Mouse (Mus musculus): ENCODE results near the gene Wars2. TPM values are rescaled to one million over a fixed set of nuclear protein-coding genes. Genes with fewer than 3 reads are reported as not detected.

Gene Wars2
- polyA plus RNA-seq, 1 experiment from 2014 or later, result 6.1 TPM

DNA sequence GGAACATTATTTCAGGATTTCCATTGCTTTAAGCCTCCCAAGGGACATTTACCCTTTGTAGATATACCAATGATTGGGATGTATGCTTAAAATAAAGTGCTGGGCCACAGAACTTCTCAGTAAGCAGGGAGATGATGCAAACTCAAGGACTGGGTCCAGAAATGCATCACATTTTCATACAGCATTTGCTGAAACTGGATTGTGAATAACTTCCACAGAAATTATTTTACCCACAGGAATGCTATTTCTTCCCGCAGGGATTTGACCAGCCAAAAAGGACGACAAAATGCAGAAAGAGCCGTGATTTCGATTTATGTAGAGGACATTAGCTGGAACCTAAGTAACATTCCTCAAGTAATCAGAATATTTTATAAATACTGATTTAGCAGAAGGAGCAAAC, 7.0 kb upstream of the Wars2 start:
- Histone ChIP-seq H3K4me2 (no peak overlapping the region), H3K27me3 (ENCODE audit: control insufficient read depth, insufficient read depth, low read length) (no peaks in the 10 kb centered on the region), H3K9me3 (ENCODE audit: control insufficient read depth, low read length) (no peaks in the 10 kb centered on the region), H3K4me3 (ENCODE audit: low read depth, low read length) (no peak overlapping the region), H3K36me3 (ENCODE audit: control insufficient read depth, insufficient read depth, low read length) (no peaks in the 10 kb centered on the region), H3K27ac (ENCODE audit: low read depth, low read length) (no peak overlapping the region), H3K9ac (ENCODE audit: low read length) (no peak overlapping the region), H3K4me1 (ENCODE audit: control insufficient read depth, insufficient read depth, low read length) (no peaks in the 10 kb centered on the region)
- 93% methylated on average over 4 of the region's 4 CpGs for WGBS
- DNase-seq (ENCODE audit: low spot score, missing footprints) (peak; percentile 33), ATAC-seq (ENCODE audit: low FRiP score) (no peak)

DNA sequence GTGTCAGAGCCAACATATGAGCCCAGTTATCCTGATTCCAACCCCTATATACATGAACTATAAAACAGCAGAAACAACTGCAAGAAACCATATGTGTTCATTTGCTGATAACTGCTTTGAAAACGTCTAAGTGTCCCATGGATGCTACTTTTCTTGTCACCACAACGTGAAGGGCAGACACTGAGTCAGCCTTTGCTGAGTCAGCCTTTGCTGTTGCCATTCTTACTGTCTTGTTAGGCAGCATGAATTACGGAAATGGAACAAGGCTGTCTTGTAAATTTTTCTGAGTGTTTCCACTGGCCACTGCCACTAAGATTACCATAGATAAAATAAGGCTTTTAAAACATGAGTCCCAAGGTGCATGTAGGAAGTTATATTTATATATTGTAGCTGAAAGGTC, 7.0 kb downstream of the Wars2 start:
- WGBS, result 78% methylated on average over 3 of the region's 3 CpGs
- H3K4me1 ChIP-seq (ENCODE audit: control insufficient read depth, insufficient read depth, low read length), result no peaks in the 10 kb centered on the region
- DNase-seq (ENCODE audit: low spot score, missing footprints), result peak; percentile 57

DNA sequence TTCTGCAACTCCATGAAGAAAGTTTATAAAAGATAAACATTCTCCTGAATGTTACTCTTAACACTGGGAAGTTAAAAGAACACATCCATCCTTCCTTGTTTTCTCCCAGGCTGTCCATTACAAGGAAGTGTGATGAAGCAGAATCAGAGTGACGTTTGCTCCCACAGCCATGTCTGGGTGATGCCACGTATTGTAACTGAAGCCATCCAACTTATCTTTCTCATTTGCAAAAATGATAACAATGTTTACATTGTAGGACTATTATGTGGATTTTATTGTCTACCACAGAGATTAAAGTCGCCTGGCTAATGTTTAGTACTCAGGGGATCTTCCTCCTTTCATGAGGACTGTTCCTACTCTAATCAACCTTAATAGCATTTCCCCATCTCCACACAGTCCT, 8.2 kb downstream of the Wars2 start:
- ATAC-seq (ENCODE audit: low FRiP score) (no peak), DNase-seq (ENCODE audit: low spot score, missing footprints) (peak; percentile 47)
- Histone ChIP-seq H3K27me3 (ENCODE audit: control insufficient read depth, insufficient read depth, low read length) (no peaks in the 10 kb centered on the region), H3K4me3 (ENCODE audit: low read depth, low read length) (no peak overlapping the region), H3K36me3 (ENCODE audit: control insufficient read depth, insufficient read depth, low read length) (no peaks in the 10 kb centered on the region), H3K4me1 (ENCODE audit: control insufficient read depth, insufficient read depth, low read length) (no peaks in the 10 kb centered on the region), H3K9ac (ENCODE audit: low read length) (no peak overlapping the region), H3K27ac (ENCODE audit: low read depth, low read length) (no peak overlapping the region), H3K9me3 (ENCODE audit: control insufficient read depth, low read length) (no peaks in the 10 kb centered on the region), H3K4me2 (no peak overlapping the region)
- 78% methylated on average over 3 of the region's 3 CpGs for WGBS

More for the DNA sequence above, 7.0 kb downstream of the Wars2 start:
- Histone ChIP-seq H3K27me3 (ENCODE audit: control insufficient read depth, insufficient read depth, low read length) (no peaks in the 10 kb centered on the region), H3K4me2 (no peak overlapping the region), H3K27ac (ENCODE audit: low read depth, low read length) (no peak overlapping the region), H3K9me3 (ENCODE audit: control insufficient read depth, low read length) (no peaks in the 10 kb centered on the region), H3K36me3 (ENCODE audit: control insufficient read depth, insufficient read depth, low read length) (no peaks in the 10 kb centered on the region), H3K9ac (ENCODE audit: low read length) (no peak overlapping the region), H3K4me3 (ENCODE audit: low read depth, low read length) (no peak overlapping the region)
- ATAC-seq (ENCODE audit: low FRiP score), result no peak

DNA sequence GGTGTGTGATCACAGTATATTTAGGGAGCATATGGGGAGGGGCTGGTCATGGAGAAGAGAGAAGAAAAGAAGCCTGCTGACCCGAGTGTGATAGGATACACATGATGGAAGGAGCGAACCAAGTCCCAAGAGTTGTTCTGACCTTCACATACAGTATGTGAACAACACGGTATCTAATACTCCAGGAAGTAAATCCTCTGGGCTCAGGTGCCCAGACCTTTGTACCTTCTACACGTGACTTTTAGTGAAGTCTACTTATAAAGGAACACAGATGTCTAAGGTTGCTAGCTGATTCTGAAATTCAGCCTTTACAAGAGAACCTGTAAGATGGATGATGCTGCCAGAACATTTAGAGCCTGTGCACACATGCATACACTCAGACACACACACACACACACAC, 15.4 kb downstream of the Wars2 start:
- ATAC-seq (ENCODE audit: low FRiP score), result no peak
- no peak overlapping the region for H3K4me2 ChIP-seq

DNA sequence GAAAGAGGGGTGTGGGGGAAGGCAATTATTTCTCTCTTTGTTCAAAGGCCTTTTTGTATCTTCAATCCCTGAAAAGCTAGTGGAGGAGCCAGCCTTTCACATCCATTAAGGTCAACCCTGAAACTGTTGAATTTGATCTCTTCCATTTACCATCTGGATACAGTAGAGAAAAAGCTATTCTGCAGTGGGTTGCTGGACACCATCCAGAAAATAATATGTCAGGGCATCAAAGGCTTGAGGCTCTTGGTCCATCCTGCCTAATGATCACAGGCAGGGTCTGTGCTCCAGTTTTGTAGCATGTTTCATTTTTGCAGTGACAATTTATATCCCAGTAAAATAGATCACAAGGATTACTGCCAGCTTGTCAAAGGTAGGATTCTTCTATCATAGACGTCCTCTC, 16.1 kb downstream of the Wars2 start:
- H3K4me3 ChIP-seq (ENCODE audit: low read depth, low read length), result no peak overlapping the region
- DNase-seq (ENCODE audit: low spot score, missing footprints), result no peak
- no peak overlapping the region for H3K27ac ChIP-seq (ENCODE audit: low read depth, low read length)
- no peaks in the 10 kb centered on the region for H3K27me3 ChIP-seq (ENCODE audit: control insufficient read depth, insufficient read depth, low read length)
- no peaks in the 10 kb centered on the region for H3K36me3 ChIP-seq (ENCODE audit: control insufficient read depth, insufficient read depth, low read length)
- no peak overlapping the region for H3K9ac ChIP-seq (ENCODE audit: low read length)
- no peak for ATAC-seq (ENCODE audit: low FRiP score)
- no peak overlapping the region for H3K4me2 ChIP-seq
- 57% methylated on average over 1 of the region's 1 CpGs for WGBS
- H3K4me1 ChIP-seq (ENCODE audit: control insufficient read depth, insufficient read depth, low read length), result no peaks in the 10 kb centered on the region
- H3K9me3 ChIP-seq (ENCODE audit: control insufficient read depth, low read length), result no peaks in the 10 kb centered on the region; the same call in 1 of the 2 replicates

More for the DNA sequence above, 15.4 kb downstream of the Wars2 start:
- Histone ChIP-seq H3K27ac (ENCODE audit: low read depth, low read length) (no peak overlapping the region), H3K4me3 (ENCODE audit: low read depth, low read length) (no peak overlapping the region), H3K36me3 (ENCODE audit: control insufficient read depth, insufficient read depth, low read length) (no peaks in the 10 kb centered on the region), H3K9ac (ENCODE audit: low read length) (no peak overlapping the region), H3K4me1 (ENCODE audit: control insufficient read depth, insufficient read depth, low read length) (no peaks in the 10 kb centered on the region), H3K27me3 (ENCODE audit: control insufficient read depth, insufficient read depth, low read length) (no peaks in the 10 kb centered on the region), H3K9me3 (ENCODE audit: control insufficient read depth, low read length) (no peaks in the 10 kb centered on the region; the same call in 1 of the 2 replicates)
- WGBS, result 85% methylated on average over 4 of the region's 4 CpGs
- peak; percentile 57 for DNase-seq (ENCODE audit: low spot score, missing footprints)

DNA sequence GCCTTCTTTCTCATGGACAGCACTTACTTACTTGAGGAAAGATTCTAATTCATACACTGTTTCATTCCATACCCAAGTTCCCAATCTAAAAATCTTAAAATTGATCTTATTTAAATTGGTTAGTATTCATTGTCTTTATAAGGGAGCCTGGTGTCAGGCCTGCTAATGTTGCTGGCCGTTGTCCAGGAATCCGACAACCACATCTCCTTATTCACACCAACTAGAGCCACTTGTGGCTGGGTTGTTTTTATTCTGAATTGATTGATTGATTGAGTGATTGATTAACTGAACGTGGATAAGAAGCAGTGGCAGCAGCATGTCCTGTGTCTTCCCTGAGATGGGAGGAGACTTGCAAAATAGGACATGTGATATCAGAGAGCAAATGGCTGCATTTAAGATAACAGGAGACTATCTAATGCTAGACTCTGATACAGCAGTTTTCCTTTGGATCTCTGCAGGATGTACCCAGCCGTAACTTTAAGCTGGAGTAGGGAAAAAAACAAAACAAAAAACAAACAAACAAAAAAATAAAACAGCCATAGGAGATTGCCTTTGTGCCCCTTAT, 16.7 kb downstream of the Wars2 start:
- Histone ChIP-seq H3K4me2 (no peak overlapping the region), H3K36me3 (ENCODE audit: control insufficient read depth, insufficient read depth, low read length) (no peaks in the 10 kb centered on the region), H3K9me3 (ENCODE audit: control insufficient read depth, low read length) (no peaks in the 10 kb centered on the region; the same call in 1 of the 2 replicates), H3K27me3 (ENCODE audit: control insufficient read depth, insufficient read depth, low read length) (no peaks in the 10 kb centered on the region), H3K4me1 (ENCODE audit: control insufficient read depth, insufficient read depth, low read length) (no peaks in the 10 kb centered on the region), H3K4me3 (ENCODE audit: low read depth, low read length) (no peak overlapping the region), H3K27ac (ENCODE audit: low read depth, low read length) (no peak overlapping the region), H3K9ac (ENCODE audit: low read length) (no peak overlapping the region)
- no peak for ATAC-seq (ENCODE audit: low FRiP score)
- WGBS, result 74% methylated on average over 4 of the region's 4 CpGs
- DNase-seq (ENCODE audit: low spot score, missing footprints), result peak; percentile 12

DNA sequence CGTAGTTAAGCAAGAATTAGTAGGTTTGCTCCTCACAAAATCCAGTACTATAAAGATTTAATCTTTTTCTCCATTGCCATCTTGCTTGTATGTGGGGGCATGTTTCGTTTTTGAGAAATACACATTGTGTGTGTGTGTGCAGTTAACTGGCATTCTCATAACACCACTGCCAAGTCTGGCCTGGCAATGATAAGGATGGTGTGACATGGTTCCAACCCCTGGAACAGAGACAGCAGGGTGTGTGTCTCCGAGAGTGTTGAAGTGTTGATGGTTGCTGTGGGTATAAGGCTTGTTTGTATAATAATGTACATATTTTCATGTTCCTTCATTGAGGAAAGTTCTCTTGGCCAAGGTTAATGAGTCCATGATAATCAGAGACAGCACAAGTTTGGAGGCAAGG, 19.1 kb downstream of the Wars2 start:
- Histone ChIP-seq H3K9ac (ENCODE audit: low read length) (no peak overlapping the region), H3K27ac (ENCODE audit: low read depth, low read length) (no peak overlapping the region), H3K9me3 (ENCODE audit: control insufficient read depth, low read length) (no peaks in the 10 kb centered on the region; the same call in 1 of the 2 replicates), H3K27me3 (ENCODE audit: control insufficient read depth, insufficient read depth, low read length) (no peaks in the 10 kb centered on the region), H3K4me1 (ENCODE audit: control insufficient read depth, insufficient read depth, low read length) (no peaks in the 10 kb centered on the region), H3K4me2 (no peak overlapping the region), H3K4me3 (ENCODE audit: low read depth, low read length) (no peak overlapping the region), H3K36me3 (ENCODE audit: control insufficient read depth, insufficient read depth, low read length) (no peaks in the 10 kb centered on the region)
- DNase-seq (ENCODE audit: low spot score, missing footprints) (no peak), ATAC-seq (ENCODE audit: low FRiP score) (no peak)
- WGBS, result 90% methylated on average over 3 of the region's 3 CpGs

DNA sequence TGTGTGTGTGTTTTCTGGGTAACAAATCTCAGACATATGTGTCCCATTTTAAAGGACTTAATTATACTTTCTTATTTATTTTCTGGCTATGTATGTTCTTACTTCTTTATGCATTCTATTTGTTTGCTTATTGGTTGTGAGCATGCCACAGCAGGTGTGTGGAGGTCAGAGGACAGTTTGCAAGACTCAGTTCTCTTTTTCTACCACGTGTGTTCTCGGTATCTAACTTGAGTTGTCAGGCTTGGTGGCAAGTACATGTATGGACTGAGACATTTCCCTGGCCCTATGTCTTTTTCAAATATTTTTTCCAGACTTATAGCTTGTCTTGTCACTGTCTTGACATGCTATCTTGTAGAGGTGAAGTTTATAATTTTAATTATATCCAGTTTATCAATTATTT, 21.3 kb downstream of the Wars2 start:
- ATAC-seq (ENCODE audit: low FRiP score) (no peak), DNase-seq (ENCODE audit: low spot score, missing footprints) (peak; percentile 66)
- Histone ChIP-seq H3K27ac (ENCODE audit: low read depth, low read length) (no peak overlapping the region), H3K4me3 (ENCODE audit: low read depth, low read length) (no peak overlapping the region), H3K36me3 (ENCODE audit: control insufficient read depth, insufficient read depth, low read length) (no peaks in the 10 kb centered on the region), H3K9me3 (ENCODE audit: control insufficient read depth, low read length) (no peaks in the 10 kb centered on the region; the same call in 1 of the 2 replicates), H3K4me2 (no peak overlapping the region), H3K9ac (ENCODE audit: low read length) (no peak overlapping the region), H3K4me1 (ENCODE audit: control insufficient read depth, insufficient read depth, low read length) (no peaks in the 10 kb centered on the region), H3K27me3 (ENCODE audit: control insufficient read depth, insufficient read depth, low read length) (no peaks in the 10 kb centered on the region)
- WGBS, result 88% methylated on average over 2 of the region's 2 CpGs

DNA sequence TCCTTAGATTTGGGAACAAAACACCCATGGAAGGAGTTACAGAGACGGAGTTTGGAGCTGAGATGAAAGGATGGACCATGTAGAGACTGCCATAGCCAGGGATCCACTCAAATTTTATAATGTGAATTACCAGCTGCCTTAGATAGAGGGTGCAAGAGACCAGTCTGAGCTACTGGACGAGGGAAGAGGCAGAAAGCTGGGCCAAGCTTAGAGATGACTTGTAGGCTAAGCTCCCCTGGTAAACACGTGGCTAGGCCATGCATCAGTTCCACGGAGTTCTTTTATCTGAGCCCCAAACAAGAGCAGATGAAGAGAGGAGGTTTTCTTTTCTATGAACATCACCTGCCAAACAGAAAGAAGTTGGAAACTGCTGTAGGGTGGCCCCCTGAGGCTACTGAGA, 26.9 kb downstream of the Wars2 start:
- no peak overlapping the region for H3K4me3 ChIP-seq (ENCODE audit: low read depth, low read length)
- H3K4me1 ChIP-seq (ENCODE audit: control insufficient read depth, insufficient read depth, low read length), result no peaks in the 10 kb centered on the region
- no peaks in the 10 kb centered on the region for H3K27me3 ChIP-seq (ENCODE audit: control insufficient read depth, insufficient read depth, low read length)
- WGBS, result 58% methylated on average over 4 of the region's 4 CpGs
- ATAC-seq (ENCODE audit: low FRiP score), result no peak
- H3K9me3 ChIP-seq (ENCODE audit: control insufficient read depth, low read length), result no peaks in the 10 kb centered on the region
- H3K9ac ChIP-seq (ENCODE audit: low read length), result no peak overlapping the region
- no peaks in the 10 kb centered on the region for H3K36me3 ChIP-seq (ENCODE audit: control insufficient read depth, insufficient read depth, low read length)
- H3K4me2 ChIP-seq, result no peak overlapping the region
- no peak for DNase-seq (ENCODE audit: low spot score, missing footprints)
- no peak overlapping the region for H3K27ac ChIP-seq (ENCODE audit: low read depth, low read length)

Measured in midbrain, embryonic 11.5 days (tissue).